Mouse (Mus musculus): ENCODE data around the gene Plce1. TPM values are rescaled to one million over a fixed set of nuclear protein-coding genes. Genes with fewer than 3 reads are reported as not detected.

The Plce1 gene
- polyA plus RNA-seq, 1 experiment from 2014 or later, result 9.2 TPM

GRCm38 (mm10) chr19:38744546-38744945 is 263.6 kb downstream of the Plce1 start:
- no peak for ATAC-seq (ENCODE audit: insufficient number of reproducible peaks, insufficient read depth, low FRiP score, low read depth)
- Histone ChIP-seq H3K9me3 (ENCODE audit: control insufficient read depth, low read depth, low read length) (no peaks in the 10 kb centered on the region), H3K27me3 (ENCODE audit: control insufficient read depth, insufficient read depth, low read length) (no peaks in the 10 kb centered on the region), H3K4me2 (replicated peaks; ENCODE audit: low read depth, low read length) (no peak overlapping the region), H3K9ac (replicated peaks; ENCODE audit: low read depth, low read length) (no peak overlapping the region), H3K27ac (ENCODE audit: low read length) (no peak overlapping the region), H3K4me1 (ENCODE audit: control insufficient read depth, insufficient read depth, low read length) (no peaks in the 10 kb centered on the region), H3K36me3 (ENCODE audit: control insufficient read depth, insufficient read depth, low read length) (no peaks in the 10 kb centered on the region), H3K4me3 (ENCODE audit: low read depth, low read length) (no peak overlapping the region)
- WGBS, result 75% methylated on average over 8 of the region's 8 CpGs

- Histone ChIP-seq H3K27me3 (ENCODE audit: control insufficient read depth, insufficient read depth, low read length) (no peaks in the 10 kb centered on the region), H3K4me3 (ENCODE audit: low read depth, low read length) (no peak overlapping the region), H3K4me2 (replicated peaks; ENCODE audit: low read depth, low read length) (no peak overlapping the region), H3K36me3 (ENCODE audit: control insufficient read depth, insufficient read depth, low read length) (no peaks in the 10 kb centered on the region), H3K4me1 (ENCODE audit: control insufficient read depth, insufficient read depth, low read length) (no peaks in the 10 kb centered on the region), H3K27ac (ENCODE audit: low read length) (no peak overlapping the region), H3K9me3 (ENCODE audit: control insufficient read depth, low read depth, low read length) (no peaks in the 10 kb centered on the region), H3K9ac (replicated peaks; ENCODE audit: low read depth, low read length) (no peak overlapping the region)
- ATAC-seq (ENCODE audit: insufficient number of reproducible peaks, insufficient read depth, low FRiP score, low read depth), result no peak
- 70% methylated on average over 10 of the region's 10 CpGs for WGBS
Measured at GRCm38 (mm10) chr19:38745810-38746491, 265.0 kb downstream of the Plce1 start.

- no peaks in the 10 kb centered on the region for H3K4me1 ChIP-seq (ENCODE audit: control insufficient read depth, insufficient read depth, low read length)
- H3K4me2 ChIP-seq (replicated peaks; ENCODE audit: low read depth, low read length), result no peak overlapping the region
- H3K27ac ChIP-seq (ENCODE audit: low read length), result no peak overlapping the region
- H3K4me3 ChIP-seq (ENCODE audit: low read depth, low read length), result no peak overlapping the region
- no peak for ATAC-seq (ENCODE audit: insufficient number of reproducible peaks, insufficient read depth, low FRiP score, low read depth)
- H3K9me3 ChIP-seq (ENCODE audit: control insufficient read depth, low read depth, low read length), result no peaks in the 10 kb centered on the region
- 62% methylated on average over 6 of the region's 6 CpGs for WGBS
- no peaks in the 10 kb centered on the region for H3K36me3 ChIP-seq (ENCODE audit: control insufficient read depth, insufficient read depth, low read length)
- no peak overlapping the region for H3K9ac ChIP-seq (replicated peaks; ENCODE audit: low read depth, low read length)
- H3K27me3 ChIP-seq (ENCODE audit: control insufficient read depth, insufficient read depth, low read length), result no peaks in the 10 kb centered on the region
Measured at GRCm38 (mm10) chr19:38746492-38747014, 265.6 kb downstream of the Plce1 start.

- Histone ChIP-seq H3K9me3 (ENCODE audit: control insufficient read depth, low read depth, low read length) (no peaks in the 10 kb centered on the region), H3K4me1 (ENCODE audit: control insufficient read depth, insufficient read depth, low read length) (no peaks in the 10 kb centered on the region), H3K27me3 (ENCODE audit: control insufficient read depth, insufficient read depth, low read length) (no peaks in the 10 kb centered on the region), H3K27ac (ENCODE audit: low read length) (no peak overlapping the region), H3K36me3 (ENCODE audit: control insufficient read depth, insufficient read depth, low read length) (no peaks in the 10 kb centered on the region), H3K4me3 (ENCODE audit: low read depth, low read length) (no peak overlapping the region), H3K9ac (replicated peaks; ENCODE audit: low read depth, low read length) (no peak overlapping the region), H3K4me2 (replicated peaks; ENCODE audit: low read depth, low read length) (no peak overlapping the region)
- no peak for ATAC-seq (ENCODE audit: insufficient number of reproducible peaks, insufficient read depth, low FRiP score, low read depth)
- 57% methylated on average over 4 of the region's 4 CpGs for WGBS
Measured at GRCm38 (mm10) chr19:38750192-38750591, 269.3 kb downstream of the Plce1 start.

GRCm38 (mm10) chr19:38757161-38757560 is 276.3 kb downstream of the Plce1 start:
- H3K9me3 ChIP-seq (ENCODE audit: control insufficient read depth, low read depth, low read length), result no peaks in the 10 kb centered on the region
- H3K36me3 ChIP-seq (ENCODE audit: control insufficient read depth, insufficient read depth, low read length), result no peaks in the 10 kb centered on the region
- H3K9ac ChIP-seq (replicated peaks; ENCODE audit: low read depth, low read length), result no peak overlapping the region
- no peak overlapping the region for H3K27ac ChIP-seq (ENCODE audit: low read length)
- H3K4me3 ChIP-seq (ENCODE audit: low read depth, low read length), result no peak overlapping the region
- H3K4me1 ChIP-seq (ENCODE audit: control insufficient read depth, insufficient read depth, low read length), result no peaks in the 10 kb centered on the region
- ATAC-seq (ENCODE audit: insufficient number of reproducible peaks, insufficient read depth, low FRiP score, low read depth), result no peak
- H3K4me2 ChIP-seq (replicated peaks; ENCODE audit: low read depth, low read length), result no peak overlapping the region
- H3K27me3 ChIP-seq (ENCODE audit: control insufficient read depth, insufficient read depth, low read length), result no peaks in the 10 kb centered on the region
- 89% methylated on average over 3 of the region's 3 CpGs for whole genome bisulfite sequencing

- H3K9ac ChIP-seq (replicated peaks; ENCODE audit: low read depth, low read length), result no peak overlapping the region
- H3K36me3 ChIP-seq (ENCODE audit: control insufficient read depth, insufficient read depth, low read length), result no peaks in the 10 kb centered on the region
- H3K9me3 ChIP-seq (ENCODE audit: control insufficient read depth, low read depth, low read length), result no peaks in the 10 kb centered on the region
- ATAC-seq (ENCODE audit: insufficient number of reproducible peaks, insufficient read depth, low FRiP score, low read depth), result no peak
- H3K27ac ChIP-seq (ENCODE audit: low read length), result no peak overlapping the region
- no peaks in the 10 kb centered on the region for H3K4me1 ChIP-seq (ENCODE audit: control insufficient read depth, insufficient read depth, low read length)
- H3K27me3 ChIP-seq (ENCODE audit: control insufficient read depth, insufficient read depth, low read length), result no peaks in the 10 kb centered on the region
- H3K4me2 ChIP-seq (replicated peaks; ENCODE audit: low read depth, low read length), result no peak overlapping the region
- no peak overlapping the region for H3K4me3 ChIP-seq (ENCODE audit: low read depth, low read length)
- 67% methylated on average over 5 of the region's 5 CpGs for WGBS
Measured at GRCm38 (mm10) chr19:38758056-38758455, 277.1 kb downstream of the Plce1 start.

GRCm38 (mm10) chr19:38758685-38759472 is 278.0 kb downstream of the Plce1 start:
- WGBS, result 65% methylated on average over 7 of the region's 7 CpGs
- H3K27me3 ChIP-seq (ENCODE audit: control insufficient read depth, insufficient read depth, low read length), result no peaks in the 10 kb centered on the region
- H3K4me1 ChIP-seq (ENCODE audit: control insufficient read depth, insufficient read depth, low read length), result no peaks in the 10 kb centered on the region
- H3K36me3 ChIP-seq (ENCODE audit: control insufficient read depth, insufficient read depth, low read length), result no peaks in the 10 kb centered on the region
- no peak for ATAC-seq (ENCODE audit: insufficient number of reproducible peaks, insufficient read depth, low FRiP score, low read depth)
- H3K9ac ChIP-seq (replicated peaks; ENCODE audit: low read depth, low read length), result no peak overlapping the region
- no peak overlapping the region for H3K4me3 ChIP-seq (ENCODE audit: low read depth, low read length)
- H3K9me3 ChIP-seq (ENCODE audit: control insufficient read depth, low read depth, low read length), result no peaks in the 10 kb centered on the region
- no peak overlapping the region for H3K4me2 ChIP-seq (replicated peaks; ENCODE audit: low read depth, low read length)
- H3K27ac ChIP-seq (ENCODE audit: low read length), result no peak overlapping the region

GRCm38 (mm10) chr19:38760441-38760840 is 279.5 kb downstream of the Plce1 start:
- H3K4me3 ChIP-seq (ENCODE audit: low read depth, low read length), result no peak overlapping the region
- WGBS, result 66% methylated on average over 3 of the region's 3 CpGs
- no peak for ATAC-seq (ENCODE audit: insufficient number of reproducible peaks, insufficient read depth, low FRiP score, low read depth)
- no peak overlapping the region for H3K27ac ChIP-seq (ENCODE audit: low read length)
- no peaks in the 10 kb centered on the region for H3K27me3 ChIP-seq (ENCODE audit: control insufficient read depth, insufficient read depth, low read length)
- H3K4me2 ChIP-seq (replicated peaks; ENCODE audit: low read depth, low read length), result no peak overlapping the region
- no peaks in the 10 kb centered on the region for H3K36me3 ChIP-seq (ENCODE audit: control insufficient read depth, insufficient read depth, low read length)
- no peak overlapping the region for H3K9ac ChIP-seq (replicated peaks; ENCODE audit: low read depth, low read length)
- no peaks in the 10 kb centered on the region for H3K9me3 ChIP-seq (ENCODE audit: control insufficient read depth, low read depth, low read length)
- no peaks in the 10 kb centered on the region for H3K4me1 ChIP-seq (ENCODE audit: control insufficient read depth, insufficient read depth, low read length)

Measured in stomach, embryonic 14.5 days (tissue).